Mouse (Mus musculus): ENCODE data around the gene Cers6. TPM values are rescaled to one million over a fixed set of nuclear protein-coding genes. Genes with fewer than 3 reads are reported as not detected.

Cers6 gene
- polyA plus RNA-seq, 1 experiment: 3.5 TPM

- no peak for DNase-seq (ENCODE audit: low read depth in 1 of 2, low spot score in 2 of 2)
- H3K27me3 ChIP-seq (ENCODE audit: control insufficient read depth, insufficient read depth, low read length): no peaks in the 10 kb centered on the region
- H3K36me3 ChIP-seq (ENCODE audit: control insufficient read depth, insufficient read depth, low read length): no peaks in the 10 kb centered on the region
- H3K4me3 ChIP-seq (ENCODE audit: extremely low read depth, insufficient read depth, insufficient read length): no peak overlapping the region
- no peaks in the 10 kb centered on the region for H3K4me1 ChIP-seq (ENCODE audit: control insufficient read depth, insufficient read depth, insufficient read length)
- no peak for TF ChIP-seq CTCF (IDR thresholded peaks at IDR 0.05; ENCODE audit: extremely low read depth, insufficient read depth, insufficient read length, insufficient replicate concordance)
- TF ChIP-seq POLR2A (IDR thresholded peaks at IDR 0.05; ENCODE audit: low read depth, low read length): no peak
- H3K27ac ChIP-seq (ENCODE audit: insufficient read depth, low read length): no peak overlapping the region
Measured at GRCm38 (mm10) chr2:68915742-68916141, 54.5 kb downstream of the Cers6 start.

- H3K36me3 ChIP-seq (ENCODE audit: control insufficient read depth, insufficient read depth, low read length): no peaks in the 10 kb centered on the region
- H3K4me1 ChIP-seq (ENCODE audit: control insufficient read depth, insufficient read depth, insufficient read length): no peaks in the 10 kb centered on the region
- 57% methylated on average over 3 of the region's 3 CpGs for WGBS
- H3K27ac ChIP-seq (ENCODE audit: insufficient read depth, low read length): no peak overlapping the region
- TF ChIP-seq POLR2A (IDR thresholded peaks at IDR 0.05; ENCODE audit: low read depth, low read length) (no peak), CTCF (IDR thresholded peaks at IDR 0.05; ENCODE audit: extremely low read depth, insufficient read depth, insufficient read length, insufficient replicate concordance) (no peak)
- no peak overlapping the region for H3K4me3 ChIP-seq (ENCODE audit: extremely low read depth, insufficient read depth, insufficient read length)
- DNase-seq (ENCODE audit: low read depth in 1 of 2, low spot score in 2 of 2): no peak
- H3K27me3 ChIP-seq (ENCODE audit: control insufficient read depth, insufficient read depth, low read length): no peaks in the 10 kb centered on the region
Measured at GRCm38 (mm10) chr2:68916299-68916698, 55.1 kb downstream of the Cers6 start.

GRCm38 (mm10) chr2:68917010-68917409 lies 55.8 kb downstream of the Cers6 start:
- no peak for DNase-seq (ENCODE audit: low read depth in 1 of 2, low spot score in 2 of 2)
- H3K27me3 ChIP-seq (ENCODE audit: control insufficient read depth, insufficient read depth, low read length): no peaks in the 10 kb centered on the region
- no peaks in the 10 kb centered on the region for H3K4me1 ChIP-seq (ENCODE audit: control insufficient read depth, insufficient read depth, insufficient read length)
- H3K36me3 ChIP-seq (ENCODE audit: control insufficient read depth, insufficient read depth, low read length): no peaks in the 10 kb centered on the region
- H3K27ac ChIP-seq (ENCODE audit: insufficient read depth, low read length): no peak overlapping the region
- H3K4me3 ChIP-seq (ENCODE audit: extremely low read depth, insufficient read depth, insufficient read length): no peak overlapping the region
- no peak for TF ChIP-seq CTCF (IDR thresholded peaks at IDR 0.05; ENCODE audit: extremely low read depth, insufficient read depth, insufficient read length, insufficient replicate concordance)
- TF ChIP-seq POLR2A (IDR thresholded peaks at IDR 0.05; ENCODE audit: low read depth, low read length): no peak

GRCm38 (mm10) chr2:68917524-68917923 lies 56.3 kb downstream of the Cers6 start:
- TF ChIP-seq POLR2A (IDR thresholded peaks at IDR 0.05; ENCODE audit: low read depth, low read length): no peak
- TF ChIP-seq CTCF (IDR thresholded peaks at IDR 0.05; ENCODE audit: extremely low read depth, insufficient read depth, insufficient read length, insufficient replicate concordance): no peak
- Histone ChIP-seq H3K4me1 (ENCODE audit: control insufficient read depth, insufficient read depth, insufficient read length) (no peaks in the 10 kb centered on the region), H3K4me3 (ENCODE audit: extremely low read depth, insufficient read depth, insufficient read length) (no peak overlapping the region), H3K27ac (ENCODE audit: insufficient read depth, low read length) (no peak overlapping the region), H3K27me3 (ENCODE audit: control insufficient read depth, insufficient read depth, low read length) (no peaks in the 10 kb centered on the region), H3K36me3 (ENCODE audit: control insufficient read depth, insufficient read depth, low read length) (no peaks in the 10 kb centered on the region)
- no peak for DNase-seq (ENCODE audit: low read depth in 1 of 2, low spot score in 2 of 2)
- WGBS: 88% methylated on average over 4 of the region's 4 CpGs

GRCm38 (mm10) chr2:68924344-68924743 lies 63.1 kb downstream of the Cers6 start:
- Histone ChIP-seq H3K4me1 (ENCODE audit: control insufficient read depth, insufficient read depth, insufficient read length) (no peaks in the 10 kb centered on the region), H3K36me3 (ENCODE audit: control insufficient read depth, insufficient read depth, low read length) (no peaks in the 10 kb centered on the region), H3K4me3 (ENCODE audit: extremely low read depth, insufficient read depth, insufficient read length) (no peak overlapping the region), H3K27me3 (ENCODE audit: control insufficient read depth, insufficient read depth, low read length) (no peaks in the 10 kb centered on the region), H3K27ac (ENCODE audit: insufficient read depth, low read length) (no peak overlapping the region)
- no peak for DNase-seq (ENCODE audit: low read depth in 1 of 2, low spot score in 2 of 2)
- 92% methylated on average over 9 of the region's 9 CpGs for WGBS
- TF ChIP-seq POLR2A (IDR thresholded peaks at IDR 0.05; ENCODE audit: low read depth, low read length): no peak
- TF ChIP-seq CTCF (IDR thresholded peaks at IDR 0.05; ENCODE audit: extremely low read depth, insufficient read depth, insufficient read length, insufficient replicate concordance): no peak

GRCm38 (mm10) chr2:68925542-68925941 lies 64.3 kb downstream of the Cers6 start:
- Histone ChIP-seq H3K36me3 (ENCODE audit: control insufficient read depth, insufficient read depth, low read length) (no peaks in the 10 kb centered on the region), H3K27ac (ENCODE audit: insufficient read depth, low read length) (no peak overlapping the region), H3K4me1 (ENCODE audit: control insufficient read depth, insufficient read depth, insufficient read length) (no peaks in the 10 kb centered on the region), H3K27me3 (ENCODE audit: control insufficient read depth, insufficient read depth, low read length) (no peaks in the 10 kb centered on the region), H3K4me3 (ENCODE audit: extremely low read depth, insufficient read depth, insufficient read length) (no peak overlapping the region)
- DNase-seq (ENCODE audit: low read depth in 1 of 2, low spot score in 2 of 2): no peak
- no peak for TF ChIP-seq CTCF (IDR thresholded peaks at IDR 0.05; ENCODE audit: extremely low read depth, insufficient read depth, insufficient read length, insufficient replicate concordance)
- 91% methylated on average over 6 of the region's 6 CpGs for WGBS

GRCm38 (mm10) chr2:68926913-68927790 lies 65.9 kb downstream of the Cers6 start:
- WGBS: 89% methylated on average over 10 of the region's 10 CpGs
- DNase-seq (ENCODE audit: low read depth in 1 of 2, low spot score in 2 of 2): no peak
- no peak overlapping the region for H3K27ac ChIP-seq (ENCODE audit: insufficient read depth, low read length)

More at GRCm38 (mm10) chr2:68926913-68927790, 65.9 kb downstream of the Cers6 start:
- H3K27me3 ChIP-seq (ENCODE audit: control insufficient read depth, insufficient read depth, low read length): no peaks in the 10 kb centered on the region
- TF ChIP-seq CTCF (IDR thresholded peaks at IDR 0.05; ENCODE audit: extremely low read depth, insufficient read depth, insufficient read length, insufficient replicate concordance) (no peak), POLR2A (IDR thresholded peaks at IDR 0.05; ENCODE audit: low read depth, low read length) (no peak)
- no peaks in the 10 kb centered on the region for H3K36me3 ChIP-seq (ENCODE audit: control insufficient read depth, insufficient read depth, low read length)
- H3K4me1 ChIP-seq (ENCODE audit: control insufficient read depth, insufficient read depth, insufficient read length): no peaks in the 10 kb centered on the region
- H3K4me3 ChIP-seq (ENCODE audit: extremely low read depth, insufficient read depth, insufficient read length): no peak overlapping the region
